Mouse (Mus musculus): ENCODE data around the gene Erg28. TPM values are rescaled to one million over a fixed set of nuclear protein-coding genes. Genes with fewer than 3 reads are reported as not detected.

Erg28 gene
- total RNA-seq, 2 experiments from 2014 or later: 49.1 to 49.2 TPM

Other genes with a start within 250 kb of the Erg28 start
- 10 to 100 TPM; 73.7 to 82.5 TPM for gene Jdp2, start 225.5 kb downstream of the Erg28 start, total RNA-seq (2021)
- 1 to 10 TPM in 1 of 2 experiments, under 1 TPM in 1; 0.44 to 1.2 TPM for gene Batf, start 137.9 kb downstream of the Erg28 start, total RNA-seq (2021)
- 1 to 10 TPM; 2.2 to 2.3 TPM for gene Flvcr2, start 78.0 kb downstream of the Erg28 start, total RNA-seq (2021)
- gene Ttll5, start 109 bp upstream of the Erg28 start, total RNA-seq (2021): 10 to 100 TPM; 39.5 to 49.1 TPM

Measured in left cerebral cortex, postnatal 36 days (tissue).